Mouse (Mus musculus) left cerebral cortex, adult 8-10 months (tissue): ENCODE measurements at regions not wholly inside any gene's neighbourhood (a gene's known extent, or its start where the extent isn't known, plus 50 kb on each side); places are given as distances from the start of the nearest gene placed in this dataset.
A peak's percentile ranks its signal among the peaks of the same experiment; 100 is the strongest.

Experiments
- DNase-seq, 2 experiments: peaks; one replicate each; pipeline ENCODE4 v3.0.0; 2022; ENCODE audit warnings: low spot score in 2 of 2

- peak; percentile 80 to 88 for DNase-seq
Measured at GRCm38 (mm10) chr8:93591608-93592301, 56.1 kb upstream of the Ces5a start.

GRCm38 (mm10) chr8:93592302-93592651 is 56.6 kb upstream of the Ces5a start:
- no peak for DNase-seq

- DNase-seq: no peak
Measured at GRCm38 (mm10) chr8:93598613-93599121, 63.0 kb upstream of the Ces5a start.

GRCm38 (mm10) chr8:93599306-93599705 is 63.7 kb upstream of the Ces5a start:
- DNase-seq: no peak

GRCm38 (mm10) chr8:93599776-93600175 is 64.1 kb upstream of the Ces5a start:
- DNase-seq: no peak

GRCm38 (mm10) chr8:93626807-93627526 is 91.3 kb upstream of the Ces5a start:
- peak; percentile 8 to 18 for DNase-seq

GRCm38 (mm10) chr8:93627626-93628025 is 92.0 kb upstream of the Ces5a start:
- no peak for DNase-seq

- DNase-seq: peak in 1 of 2 experiments; percentile 33
Measured at GRCm38 (mm10) chr8:93632896-93633295, 97.3 kb upstream of the Ces5a start.

GRCm38 (mm10) chr8:93642770-93643169 is 107.1 kb upstream of the Ces5a start:
- no peak for DNase-seq

- DNase-seq: peak in 1 of 2 experiments; percentile 21
Measured at GRCm38 (mm10) chr8:93643471-93644215, 108.0 kb upstream of the Ces5a start.

- no peak for DNase-seq
Measured at GRCm38 (mm10) chr8:93653421-93653820, 117.8 kb upstream of the Ces5a start.

- DNase-seq: peak; percentile 10 to 84
Measured at GRCm38 (mm10) chr8:93653913-93654705, 118.5 kb upstream of the Ces5a start.

- no peak for DNase-seq
Measured at GRCm38 (mm10) chr8:93655752-93656151, 120.1 kb upstream of the Ces5a start.

- DNase-seq: peak; percentile 66 to 74
Measured at GRCm38 (mm10) chr8:93661739-93662138, 126.1 kb upstream of the Ces5a start.

- DNase-seq: no peak
Measured at GRCm38 (mm10) chr8:93662219-93662618, 126.6 kb upstream of the Ces5a start.

GRCm38 (mm10) chr8:93663851-93664250 is 128.2 kb upstream of the Ces5a start:
- DNase-seq: no peak

- DNase-seq: no peak
Measured at GRCm38 (mm10) chr8:93668306-93668705, 132.7 kb upstream of the Ces5a start.

GRCm38 (mm10) chr8:93674721-93675120 is 135.0 kb upstream of the Gnao1 start:
- no peak for DNase-seq

GRCm38 (mm10) chr8:93683773-93684391 is 125.9 kb upstream of the Gnao1 start:
- no peak for DNase-seq

- no peak for DNase-seq
Measured at GRCm38 (mm10) chr8:93684392-93684791, 125.4 kb upstream of the Gnao1 start.

- DNase-seq: no peak
Measured at GRCm38 (mm10) chr8:93688845-93689244, 120.9 kb upstream of the Gnao1 start.
